In genomic region chr9:72255227-72255626, GRCm38 (mm10) we compare ENCODE assay signal across 27 mouse cellular contexts. TPM values are rescaled to one million over a fixed set of nuclear protein-coding genes. Genes with fewer than 3 reads are reported as not detected.
DNase-seq lines count a peak whose midpoint lies in the region; ATAC-seq and TF ChIP-seq lines count a peak whose summit lies in the region.
"Had no signal": no experiment of that assay in that cellular context is flagged by ENCODE, and none has a peak within 500 bp of the region (broad histone marks: within the 10 kb centered on the region; RNA-seq: fewer than 3 reads in every experiment).

No protein-coding gene starts in this region.

- no peak overlapping the region for H3K4me3 ChIP-seq in lung, embryonic 14.5 days (ENCODE audit: low read depth, low read length)
- H3K4me3 ChIP-seq in layer of hippocampus, adult 2 months: no peak overlapping the region
- H3K4me3 ChIP-seq in neural tube, embryonic 15.5 days (replicated peaks): no peak overlapping the region
- H3K4me3 ChIP-seq: embryonic facial prominence, embryonic 12.5 days; embryonic facial prominence, embryonic 15.5 days; forebrain, embryonic 15.5 days; heart, adult 2 months; hindbrain, embryonic 10.5 days; hindbrain, embryonic 13.5 days; intestine, embryonic 15.5 days had no signal

- H3K9me3 ChIP-seq in lung, embryonic 14.5 days (ENCODE audit: low read depth, low read length): no peaks in the 10 kb centered on the region
- no peaks in the 10 kb centered on the region for H3K9me3 ChIP-seq in neural tube, embryonic 15.5 days (replicated peaks)
- H3K9me3 ChIP-seq: embryonic facial prominence, embryonic 15.5 days; forebrain, embryonic 15.5 days; hindbrain, embryonic 10.5 days; intestine, embryonic 15.5 days had no signal

- H3K27me3 ChIP-seq in lung, embryonic 14.5 days (ENCODE audit: insufficient read depth, low read length): no peaks in the 10 kb centered on the region
- no peaks in the 10 kb centered on the region for H3K27me3 ChIP-seq in neural tube, embryonic 15.5 days (replicated peaks)
- H3K27me3 ChIP-seq: CH12.LX; embryonic facial prominence, embryonic 12.5 days; embryonic facial prominence, embryonic 15.5 days; forebrain, embryonic 15.5 days; hindbrain, embryonic 13.5 days; intestine, embryonic 15.5 days had no signal

- H3K4me2 ChIP-seq in lung, embryonic 14.5 days: no peak overlapping the region
- no peak overlapping the region for H3K4me2 ChIP-seq in neural tube, embryonic 15.5 days
- H3K4me2 ChIP-seq: embryonic facial prominence, embryonic 12.5 days; embryonic facial prominence, embryonic 15.5 days; forebrain, embryonic 15.5 days; heart, embryonic 11.5 days; hindbrain, embryonic 13.5 days; intestine, embryonic 15.5 days had no signal

- 59% methylated on average over 1 of the region's 1 CpGs for WGBS in lung, embryonic 14.5 days
- 89% methylated on average over 1 of the region's 1 CpGs for WGBS in neural tube, embryonic 15.5 days

- H3K4me1 ChIP-seq in lung, embryonic 14.5 days (ENCODE audit: insufficient read depth): no peaks in the 10 kb centered on the region; the same call in 1 of the 2 replicates
- H3K4me1 ChIP-seq in neural tube, embryonic 15.5 days: no peaks in the 10 kb centered on the region
- H3K4me1 ChIP-seq: embryonic facial prominence, embryonic 12.5 days; embryonic facial prominence, embryonic 15.5 days; forebrain, embryonic 15.5 days; hindbrain, embryonic 13.5 days; intestine, embryonic 15.5 days had no signal

- H3K36me3 ChIP-seq in lung, embryonic 14.5 days (ENCODE audit: insufficient read depth): no peaks in the 10 kb centered on the region
- no peaks in the 10 kb centered on the region for H3K36me3 ChIP-seq in neural tube, embryonic 15.5 days
- H3K36me3 ChIP-seq: embryonic facial prominence, embryonic 12.5 days; embryonic facial prominence, embryonic 15.5 days; forebrain, embryonic 15.5 days; hindbrain, embryonic 10.5 days; hindbrain, embryonic 13.5 days; intestine, embryonic 15.5 days had no signal

- DNase-seq in lung, embryonic 14.5 days: peak; percentile 11
- DNase-seq in lung, postnatal 14 days: no peak
- DNase-seq in ES-CJ7 (ENCODE audit: low read depth, low spot score): peak; percentile 57
- DNase-seq in R1 (ENCODE audit: low read depth, low spot score): peak; percentile 83
- DNase-seq in lung, postnatal 10 days: peak; percentile 25
- no peak for DNase-seq in layer of hippocampus, adult 2 months (ENCODE audit: low spot score in 2 of 2)
- DNase-seq in heart, postnatal 14 days: no peak
- DNase-seq: adrenal gland, adult 2 months; adrenal gland, postnatal 14 days; B cell, adult 2 months; cerebellum, adult 2 months; cerebellum, adult 9-11 months; cerebellum, postnatal 25 days; gastrocnemius, postnatal 10 days; gastrocnemius, postnatal 36 days; heart, adult 2 months; heart, postnatal 36 days had no signal

- ATAC-seq in lung, embryonic 14.5 days (ENCODE audit: insufficient read depth): no peak
- ATAC-seq in neural tube, embryonic 15.5 days (ENCODE audit: low FRiP score): no peak
- ATAC-seq: forebrain, embryonic 15.5 days; hindbrain, embryonic 16.5 days; intestine, embryonic 15.5 days had no signal

- no peak for TF ChIP-seq CTCF in lung, embryonic 14.5 days (IDR thresholded peaks at IDR 0.05; ENCODE audit: low read depth)
- no peak for TF ChIP-seq CTCF in layer of hippocampus, adult 2 months (conservative IDR thresholded peaks at IDR 0.05)

- no peak overlapping the region for H3K27ac ChIP-seq in lung, embryonic 14.5 days (ENCODE audit: low read depth)
- no peak overlapping the region for H3K27ac ChIP-seq in layer of hippocampus, adult 2 months
- H3K27ac ChIP-seq in neural tube, embryonic 15.5 days (replicated peaks): no peak overlapping the region
- H3K27ac ChIP-seq: embryonic facial prominence, embryonic 12.5 days; embryonic facial prominence, embryonic 15.5 days; forebrain, embryonic 15.5 days; heart, adult 2 months; hindbrain, embryonic 10.5 days; hindbrain, embryonic 13.5 days; intestine, embryonic 15.5 days had no signal

- H3K9ac ChIP-seq in lung, embryonic 14.5 days: no peak overlapping the region
- no peak overlapping the region for H3K9ac ChIP-seq in neural tube, embryonic 15.5 days (replicated peaks)
- H3K9ac ChIP-seq: embryonic facial prominence, embryonic 12.5 days; embryonic facial prominence, embryonic 15.5 days; forebrain, embryonic 15.5 days; hindbrain, embryonic 13.5 days; intestine, embryonic 15.5 days had no signal

- intact Hi-C loops in heart, postnatal 14 days (cut with DNase I): no loop called here

RNA-seq across cellular contexts. Expression of gene Zfp280d, which starts 19.4 kb away (rescaled TPM):
- polyA plus RNA-seq in lung, embryonic 14.5 days (2014; fragmentation: Nextera tagmentation; extraction: Ambion mirVana): 47.5 and 51.8 TPM in 2 replicates
- 10 to 100 TPM; 50.5 to 56.2 TPM for total RNA-seq in layer of hippocampus, adult 2 months (2021)
- 10 to 100 TPM; 25.1 to 31.1 TPM for total RNA-seq in heart, postnatal 14 days (2021)
- 34.0 and 34.5 TPM in 2 replicates for polyA plus RNA-seq in neural tube, embryonic 15.5 days (2015; fragmentation: Nextera tagmentation; extraction: Ambion mirVana)

Comparison
In these comparisons a context has a peak if more than half of its experiments do, and no peak if none do; other contexts are left out.
1. DNase-seq: peak in lung, embryonic 14.5 days (single experiment), ES-CJ7 (single experiment), R1 (single experiment) and lung, postnatal 10 days (single experiment); none in lung, postnatal 14 days (single experiment), layer of hippocampus, adult 2 months (0 of 2) and heart, postnatal 14 days (0 of 2).